Mouse (Mus musculus): ENCODE data around the gene Spata13.

- TF ChIP-seq CTCF (IDR thresholded peaks at IDR 0.05; ENCODE audit: low read depth) (no peak), EP300 (IDR thresholded peaks at IDR 0.05; ENCODE audit: low read depth) (no peak)
Measured at GRCm38 (mm10) chr14:60704510-60704909, 70.7 kb downstream of the Spata13 start.

All from heart, postnatal 0 days (tissue).